Mouse (Mus musculus) heart, postnatal 0 days (tissue): ENCODE data around the gene Slain2. TPM values are rescaled to one million over a fixed set of nuclear protein-coding genes. Genes with fewer than 3 reads are reported as not detected.
A peak's percentile ranks its signal among the peaks of the same experiment; 100 is the strongest.

ENCODE experiments used
- ATAC-seq: fragments of 200-750 bp; cut with Nextera tagmentation; 2 replicates; pipeline ENCODE4 v1.8.0; 2017; ENCODE audit warnings: low read depth, moderate number of reproducible peaks, moderate library complexity; ENCODE audit not compliant: insufficient read depth
- DNase-seq: peaks from one replicate; pipeline ENCODE4 v3.0.0-alpha.2; 2016; ENCODE audit warnings: low spot score
- H3K27ac ChIP-seq: fragments of 300-500 bp; sonication (generic); 2 replicates; pipeline ENCODE4 v1.5.1; 2014; ENCODE audit warnings: low read depth, mild to moderate bottlenecking
- H3K27me3 ChIP-seq: fragments of 300-500 bp; sonication (generic); 2 replicates; pipeline ENCODE4 v1.6.1; 2014; ENCODE audit warnings: low read length, mixed read lengths; ENCODE audit not compliant: control insufficient read depth, insufficient read depth
- H3K36me3 ChIP-seq: fragments of 300-500 bp; sonication (generic); replicated peaks from 2 replicates; pipeline ENCODE4 v1.6.1; 2014; ENCODE audit warnings: low read length, mixed read lengths; ENCODE audit not compliant: control insufficient read depth, insufficient read depth
- H3K4me1 ChIP-seq: fragments of 300-500 bp; sonication (generic); 2 replicates; pipeline ENCODE4 v1.6.1; 2014; ENCODE audit warnings: antibody characterized with exemption; ENCODE audit not compliant: control insufficient read depth, insufficient read depth
- H3K4me2 ChIP-seq: fragments of 300-500 bp; sonication (generic); 2 replicates; pipeline ENCODE4 v1.6.1; 2014; ENCODE audit warnings: low read depth, mild to moderate bottlenecking, low read length, moderate library complexity
- H3K4me3 ChIP-seq: fragments of 300-500 bp; sonication (generic); 2 replicates; pipeline ENCODE4 v1.5.1; 2014; ENCODE audit warnings: low read depth, low read length
- H3K9ac ChIP-seq: fragments of 300-500 bp; sonication (generic); replicated peaks from 2 replicates; pipeline ENCODE4 v1.6.1; 2014; ENCODE audit warnings: low read depth, low read length, mixed read lengths
- H3K9me3 ChIP-seq: fragments of 300-500 bp; sonication (generic); replicated peaks from 2 replicates; pipeline ENCODE4 v1.6.1; 2016; ENCODE audit warnings: low read length; ENCODE audit not compliant: control insufficient read depth
- CTCF ChIP-seq: IDR thresholded peaks from 2 replicates; pipeline ENCODE4 v1.5.1; 2016; ENCODE audit warnings: antibody characterized with exemption, control low read depth, low read depth
- EP300 ChIP-seq: IDR thresholded peaks from 2 replicates; pipeline ENCODE4 v1.6.1; 2016; ENCODE audit warnings: antibody characterized with exemption, low read depth
- WGBS: fragments of 180-500 bp; shearing (Covaris S2); extraction: QIAGEN DNeasy Blood & Tissue Kit; methylation state at CpG from one replicate; pipeline ENCODE4 v1.1.7; 2014; 5-methylcytosine and 5-hydroxymethylcytosine counted together
- polyA plus RNA-seq: library from polyadenylated mRNA; unstranded; fragments of >200 nt; fragmentation: Nextera tagmentation; extraction: Ambion mirVana; gene quantifications from 2 replicates; pipeline ENCODE4 v1.2.1, GENCODE M21; 2015
- total RNA-seq: library from RNA; depleted of rRNA; stranded (reverse); fragments of >200 nt; gene quantifications from 2 replicates; pipeline ENCODE4 v1.2.3, GENCODE M21; 2014; ENCODE audit warnings: low replicate concordance

Gene Slain2
- total and polyA plus RNA-seq, 2 experiments from 2014 or later = 19.8 to 80.9 TPM

DNA sequence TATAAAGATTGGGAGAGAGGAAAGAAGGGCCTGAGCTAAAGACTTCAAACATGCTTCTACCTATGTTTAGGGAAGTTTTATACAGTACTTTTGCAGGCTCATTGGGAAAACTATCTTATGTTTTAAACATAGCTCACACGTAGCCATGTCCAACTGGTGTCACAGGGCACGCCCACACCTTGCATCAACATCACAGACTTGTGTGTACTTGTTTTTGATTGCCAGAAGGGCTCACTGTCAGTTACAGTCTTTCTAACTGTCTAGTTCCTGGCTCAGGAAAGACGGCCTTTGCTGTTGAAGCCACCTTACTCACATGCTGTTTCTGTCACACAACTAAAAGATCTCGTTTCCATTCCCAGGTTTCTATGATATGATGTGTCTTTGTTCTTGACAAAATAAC, 62.4 kb downstream of the Slain2 start:
- Histone ChIP-seq H3K4me3 (no peak overlapping the region), H3K27me3 (no peaks in the 10 kb centered on the region), H3K27ac (no peak overlapping the region), H3K36me3 (peaks cover 74% of the 10 kb centered on the region), H3K9me3 (no peaks in the 10 kb centered on the region), H3K4me1 (no peaks in the 10 kb centered on the region), H3K9ac (no peak overlapping the region), H3K4me2 (no peak overlapping the region)
- 71% methylated on average over 4 of the region's 4 CpGs for WGBS
- DNase-seq = no peak
- TF ChIP-seq CTCF (no peak), EP300 (no peak)
- no peak for ATAC-seq

DNA sequence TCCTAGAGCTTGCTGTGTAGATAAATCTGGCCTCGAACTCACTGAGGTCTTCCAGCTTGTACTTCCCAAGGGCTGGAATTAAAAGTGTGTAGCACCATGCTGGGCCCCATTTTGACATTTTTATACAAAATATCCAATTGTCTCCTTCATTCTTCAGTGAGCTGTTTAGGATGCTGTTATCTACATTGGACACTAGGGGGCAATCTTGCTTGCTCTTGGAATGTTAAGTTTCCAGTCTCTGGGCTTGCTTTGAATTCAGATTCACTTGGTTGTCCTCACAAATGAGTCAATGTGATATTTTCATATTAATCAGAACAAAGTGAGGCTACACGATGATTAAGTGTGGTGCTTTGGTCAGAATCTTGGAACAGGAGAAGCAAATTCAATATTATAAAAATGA, 70.0 kb downstream of the Slain2 start:
- Histone ChIP-seq H3K27me3 (no peaks in the 10 kb centered on the region), H3K4me1 (no peaks in the 10 kb centered on the region), H3K4me2 (no peak overlapping the region), H3K9ac (no peak overlapping the region), H3K27ac (no peak overlapping the region), H3K4me3 (no peak overlapping the region), H3K9me3 (no peaks in the 10 kb centered on the region), H3K36me3 (peaks cover 21% of the 10 kb centered on the region)
- TF ChIP-seq CTCF (peak; percentile 85), EP300 (no peak)
- ATAC-seq (no peak), DNase-seq (peak; percentile 51)
- 6% methylated on average over 2 of the region's 2 CpGs for WGBS

DNA sequence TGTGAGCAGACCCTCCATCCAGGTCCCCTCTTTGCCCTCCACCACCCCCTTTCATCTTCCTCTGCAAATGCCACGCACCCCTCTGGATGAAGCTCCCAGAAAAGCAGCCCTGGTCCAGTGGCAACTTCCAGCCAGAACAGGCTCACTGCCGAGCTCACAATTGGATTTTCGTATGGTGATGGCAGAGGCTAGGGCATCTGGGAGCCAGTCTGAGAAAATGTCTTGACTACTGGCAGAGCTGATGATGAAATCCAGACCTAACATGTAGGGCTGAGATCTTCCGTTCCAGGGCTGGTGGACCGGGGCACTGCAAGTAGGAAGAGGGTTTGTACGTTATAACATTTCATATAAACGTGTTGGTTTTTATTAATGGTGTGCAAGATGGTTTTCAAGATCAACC, 73.7 kb downstream of the Slain2 start:
- H3K27ac ChIP-seq = no peak overlapping the region
- ATAC-seq = no peak
- no peaks in the 10 kb centered on the region for H3K27me3 ChIP-seq
- H3K4me2 ChIP-seq = no peak overlapping the region
- H3K4me3 ChIP-seq = no peak overlapping the region
- DNase-seq = no peak
- 80% methylated on average over 7 of the region's 7 CpGs for whole genome bisulfite sequencing
- H3K9me3 ChIP-seq = no peaks in the 10 kb centered on the region
- no peaks in the 10 kb centered on the region for H3K36me3 ChIP-seq
- H3K9ac ChIP-seq = no peak overlapping the region
- no peak for TF ChIP-seq CTCF
- no peak for TF ChIP-seq EP300
- no peaks in the 10 kb centered on the region for H3K4me1 ChIP-seq

DNA sequence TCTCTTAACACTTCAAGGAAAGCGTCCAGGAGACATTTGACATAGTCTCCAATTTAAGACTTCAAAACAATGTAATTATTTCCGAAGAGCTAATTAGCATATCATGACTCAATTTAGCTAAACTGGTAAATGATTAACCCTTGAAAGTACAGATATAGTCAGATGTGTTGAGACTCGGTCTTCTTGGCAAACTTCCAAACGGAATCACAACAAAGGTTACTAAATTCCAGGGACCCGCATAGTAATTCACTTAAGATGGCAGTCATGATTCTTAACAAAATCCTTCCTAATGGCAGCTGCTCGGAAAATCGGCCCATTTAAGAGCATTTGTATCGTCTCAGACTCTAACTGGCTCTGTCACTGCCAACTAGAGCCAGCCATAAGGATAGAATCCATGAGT, 75.7 kb downstream of the Slain2 start:
- no peak overlapping the region for H3K9ac ChIP-seq
- no peaks in the 10 kb centered on the region for H3K9me3 ChIP-seq
- H3K4me1 ChIP-seq = no peaks in the 10 kb centered on the region
- TF ChIP-seq EP300 (no peak), CTCF (no peak)
- H3K27me3 ChIP-seq = no peaks in the 10 kb centered on the region
- no peak overlapping the region for H3K27ac ChIP-seq
- WGBS = 67% methylated on average over 8 of the region's 8 CpGs
- no peaks in the 10 kb centered on the region for H3K36me3 ChIP-seq
- no peak for ATAC-seq
- no peak for DNase-seq
- H3K4me3 ChIP-seq = no peak overlapping the region
- H3K4me2 ChIP-seq = no peak overlapping the region

DNA sequence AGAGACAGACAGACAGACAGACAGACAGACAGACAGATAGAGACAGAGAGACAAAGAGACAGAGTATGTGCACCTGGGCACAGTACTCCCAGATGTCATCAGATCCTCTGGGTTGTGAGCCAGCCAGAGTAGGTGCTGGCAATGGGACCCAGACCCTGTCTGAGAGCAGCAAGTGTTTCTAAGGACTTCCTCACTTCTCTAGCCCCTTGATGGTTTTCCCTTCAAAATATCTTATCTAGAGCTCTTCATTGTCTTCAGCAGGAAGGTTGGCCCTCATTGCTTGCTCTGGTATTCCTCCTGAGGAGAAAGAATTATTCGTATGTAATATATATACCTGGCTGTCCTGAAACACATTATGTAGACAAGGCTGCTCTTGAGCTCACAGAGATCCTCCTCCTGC, 78.4 kb downstream of the Slain2 start:
- Histone ChIP-seq H3K27me3 (no peaks in the 10 kb centered on the region), H3K36me3 (no peaks in the 10 kb centered on the region), H3K9me3 (no peaks in the 10 kb centered on the region), H3K4me3 (no peak overlapping the region), H3K9ac (no peak overlapping the region), H3K4me2 (no peak overlapping the region), H3K27ac (no peak overlapping the region), H3K4me1 (no peaks in the 10 kb centered on the region)
- WGBS = 37% methylated on average over 1 of the region's 1 CpGs
- ATAC-seq (no peak), DNase-seq (no peak)
- no peak for TF ChIP-seq EP300
- no peak for TF ChIP-seq CTCF

DNA sequence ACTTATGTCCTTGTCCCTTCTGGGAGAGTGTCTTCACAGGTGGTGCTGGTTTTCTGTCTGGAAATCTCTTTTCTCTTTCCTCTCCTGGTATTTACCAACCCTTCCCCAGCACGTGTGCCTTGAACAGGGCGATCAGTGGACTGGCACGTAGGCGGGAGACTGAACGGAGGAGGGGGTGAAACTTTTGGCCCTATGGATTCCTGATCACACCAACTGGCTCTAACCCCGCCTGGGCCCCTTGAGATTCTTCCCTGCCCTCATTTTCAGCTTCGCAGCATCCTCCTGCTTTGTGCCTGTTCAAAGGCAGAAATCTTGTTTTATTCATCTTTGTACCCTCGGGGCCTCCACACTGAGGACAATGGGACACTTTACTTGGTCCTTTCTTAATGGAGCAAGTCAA, 80.3 kb downstream of the Slain2 start:
- ATAC-seq = no peak
- H3K4me3 ChIP-seq = no peak overlapping the region
- H3K9me3 ChIP-seq = no peaks in the 10 kb centered on the region
- WGBS = 79% methylated on average over 8 of the region's 8 CpGs
- no peaks in the 10 kb centered on the region for H3K4me1 ChIP-seq
- H3K36me3 ChIP-seq = no peaks in the 10 kb centered on the region
- no peaks in the 10 kb centered on the region for H3K27me3 ChIP-seq
- no peak overlapping the region for H3K27ac ChIP-seq
- DNase-seq = no peak
- H3K9ac ChIP-seq = no peak overlapping the region
- no peak overlapping the region for H3K4me2 ChIP-seq
- TF ChIP-seq CTCF = no peak
- TF ChIP-seq EP300 = no peak
